Comparison of ENCODE assay signal across 9 mouse cellular contexts in the genomic region with DNA sequence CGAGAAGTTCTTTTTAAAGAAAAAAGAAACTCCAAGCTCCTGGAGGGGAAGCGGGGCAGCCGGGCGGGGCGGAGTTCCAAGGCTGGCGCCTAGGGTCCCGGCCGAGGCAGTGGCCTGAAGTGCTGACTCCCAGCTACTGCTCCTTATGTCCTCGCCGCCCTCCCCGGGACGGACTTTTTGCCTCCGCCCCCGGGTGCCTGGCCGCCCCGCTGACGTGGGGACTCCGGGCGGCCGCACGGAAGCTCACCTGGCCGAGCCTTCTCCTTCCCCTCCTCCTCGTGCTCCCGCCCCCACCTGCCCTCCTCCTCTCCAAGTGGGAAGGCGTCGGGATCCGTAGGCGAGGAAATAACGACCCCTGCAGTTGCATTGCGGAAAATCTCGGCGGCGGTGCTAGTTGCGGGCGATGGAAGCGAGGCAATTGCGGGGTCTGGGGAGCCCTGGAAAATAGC. TPM values are rescaled to one million over a fixed set of nuclear protein-coding genes. Genes with fewer than 3 reads are reported as not detected.
DNase-seq lines count a peak whose midpoint lies in the region; ATAC-seq lines count a peak whose summit lies in the region.
"Had no signal": no experiment of that assay in that cellular context is flagged by ENCODE, and none has a peak within 500 bp of the region (broad histone marks: within the 10 kb centered on the region; RNA-seq: fewer than 3 reads in every experiment).

No protein-coding gene starts in this region.

- DNase-seq in heart, postnatal 14 days, result no peak
- DNase-seq in R1 (ENCODE audit: low read depth, low spot score), result peak; percentile 40
- DNase-seq in layer of hippocampus, postnatal 25 days (ENCODE audit: extremely low spot score in 1 of 2, low spot score in 1 of 2), result peak; percentile 19 to 46
- no peak for DNase-seq in spleen, postnatal 36 days (ENCODE audit: low spot score in 2 of 2)

- H3K36me3 ChIP-seq in heart, embryonic 13.5 days, result no peaks in the 10 kb centered on the region
- no peaks in the 10 kb centered on the region for H3K36me3 ChIP-seq in embryonic facial prominence, embryonic 15.5 days
- no peaks in the 10 kb centered on the region for H3K36me3 ChIP-seq in neural tube, embryonic 13.5 days

- no peak overlapping the region for H3K9ac ChIP-seq in heart, embryonic 13.5 days
- no peak overlapping the region for H3K9ac ChIP-seq in embryonic facial prominence, embryonic 15.5 days
- H3K9ac ChIP-seq in neural tube, embryonic 13.5 days, result peak overlapping the region; percentile 80

- no peaks in the 10 kb centered on the region for H3K9me3 ChIP-seq in heart, embryonic 13.5 days
- no peaks in the 10 kb centered on the region for H3K9me3 ChIP-seq in embryonic facial prominence, embryonic 15.5 days (replicated peaks)
- no peaks in the 10 kb centered on the region for H3K9me3 ChIP-seq in neural tube, embryonic 13.5 days

- H3K4me3 ChIP-seq in heart, embryonic 13.5 days, result peak overlapping the region; percentile 52
- peak overlapping the region; percentile 45 for H3K4me3 ChIP-seq in embryonic facial prominence, embryonic 15.5 days (replicated peaks)
- peak overlapping the region; percentile 62 for H3K4me3 ChIP-seq in neural tube, embryonic 13.5 days

- no peak for ATAC-seq in heart, embryonic 13.5 days (ENCODE audit: extremely low read depth, insufficient number of reproducible peaks, low FRiP score, low TSS enrichment)
- no peak for ATAC-seq in embryonic facial prominence, embryonic 15.5 days (ENCODE audit: insufficient number of reproducible peaks, low FRiP score, low TSS enrichment, low read depth)
- peak; percentile 56; the same call in 1 of the 2 replicates for ATAC-seq in neural tube, embryonic 13.5 days (ENCODE audit: low read depth)
- no peak for ATAC-seq in megakaryocyte progenitor cell, adult 5-6 weeks (replicated peaks; ENCODE audit: poor library complexity)

- WGBS in heart, embryonic 13.5 days, result 1% methylated on average over 37 of the region's 37 CpGs
- under 1% methylated on average over 37 of the region's 37 CpGs for WGBS in embryonic facial prominence, embryonic 15.5 days
- 0% methylated on average over 37 of the region's 37 CpGs for WGBS in neural tube, embryonic 13.5 days

- intact Hi-C loops in heart, postnatal 14 days (cut with DNase I), result no loop called here

- peaks cover 77% of the 10 kb centered on the region for H3K27me3 ChIP-seq in heart, embryonic 13.5 days (replicated peaks)
- H3K27me3 ChIP-seq in embryonic facial prominence, embryonic 15.5 days, result peaks cover 62% of the 10 kb centered on the region
- peaks cover 66% of the 10 kb centered on the region for H3K27me3 ChIP-seq in neural tube, embryonic 13.5 days
- H3K27me3 ChIP-seq: CH12.LX had no signal

- peaks cover 21% of the 10 kb centered on the region for H3K4me1 ChIP-seq in heart, embryonic 13.5 days
- H3K4me1 ChIP-seq in embryonic facial prominence, embryonic 15.5 days, result peaks cover 26% of the 10 kb centered on the region
- peaks cover 31% of the 10 kb centered on the region for H3K4me1 ChIP-seq in neural tube, embryonic 13.5 days (replicated peaks)

- H3K4me2 ChIP-seq in heart, embryonic 13.5 days, result peak overlapping the region; percentile 73
- peak overlapping the region; percentile 82 for H3K4me2 ChIP-seq in embryonic facial prominence, embryonic 15.5 days (replicated peaks)
- H3K4me2 ChIP-seq in neural tube, embryonic 13.5 days, result peak overlapping the region; percentile 92

- no peak overlapping the region for H3K27ac ChIP-seq in heart, embryonic 13.5 days (replicated peaks)
- no peak overlapping the region for H3K27ac ChIP-seq in embryonic facial prominence, embryonic 15.5 days (replicated peaks)
- H3K27ac ChIP-seq in neural tube, embryonic 13.5 days (replicated peaks), result peak overlapping the region; percentile 82

RNA-seq across cellular contexts. Expression of a gene that starts 1.1 kb away (rescaled TPM):
- polyA plus RNA-seq in heart, embryonic 13.5 days (2015; fragmentation: Nextera tagmentation; extraction: Ambion mirVana), result 0.15 TPM in 2 replicates
- total RNA-seq in heart, postnatal 14 days (2021), result not detected
- 2.2 and 3.1 TPM in 2 replicates for polyA plus RNA-seq in embryonic facial prominence, embryonic 15.5 days (2015; fragmentation: Nextera tagmentation; extraction: Ambion mirVana)
- total RNA-seq in layer of hippocampus, postnatal 25 days (2021), result 10 to 100 TPM; 28.7 to 32.3 TPM
- polyA plus RNA-seq in neural tube, embryonic 13.5 days (2015; fragmentation: Nextera tagmentation; extraction: Ambion mirVana), result 36.9 and 44.0 TPM in 2 replicates
- total RNA-seq in megakaryocyte progenitor cell, adult 5-6 weeks (2015), result not detected in 2 replicates
- total RNA-seq in megakaryocyte progenitor cell, adult 5-6 weeks (2017), result not detected in 2 replicates
- total RNA-seq: CH12.LX had no signal

Comparison
In these comparisons a context has a peak if more than half of its experiments do, and no peak if none do; other contexts are left out.
1. DNase-seq: peak in R1 (single experiment) and layer of hippocampus, postnatal 25 days (2 of 2); none in heart, postnatal 14 days (0 of 2) and spleen, postnatal 36 days (0 of 2).
2. RNA of a gene that starts 1.1 kb away (total RNA-seq): 28.7 to 32.3 TPM in layer of hippocampus, postnatal 25 days; not detected in heart, postnatal 14 days and not detected in megakaryocyte progenitor cell, adult 5-6 weeks; every median in the first group is over 10 times any median in the second.
3. Peak in every context shown above with its lines, with median percentiles within 50 percentile points of each other: H3K4me2 ChIP-seq and H3K4me3 ChIP-seq.